Mouse (Mus musculus) C2C12 (cell line): ENCODE measurements around the gene Hpcal1.

Source experiments
- CEBPB ChIP-seq: IDR thresholded peaks from one replicate; pipeline ENCODE4 v1.6.1; 2011; ENCODE audit warnings: low read depth, mild to moderate bottlenecking, control low read depth, moderate library complexity
- CTCF ChIP-seq: IDR thresholded peaks from one replicate; pipeline ENCODE4 v1.5.1; 2011; ENCODE audit not compliant: control insufficient read depth, insufficient read depth, insufficient read length
- FOSL1 ChIP-seq: IDR thresholded peaks from one replicate; pipeline ENCODE4 v1.8.0; 2011; ENCODE audit warnings: mild to moderate bottlenecking, low read length; ENCODE audit not compliant: poor library complexity, insufficient read depth, severe bottlenecking
- MAX ChIP-seq: IDR thresholded peaks from one replicate; pipeline ENCODE4 v1.6.1; 2011; ENCODE audit warnings: mild to moderate bottlenecking, control low read depth
- MYOD1 ChIP-seq: IDR thresholded peaks from one replicate; pipeline ENCODE4 v1.6.1; 2011; ENCODE audit warnings: low read depth; ENCODE audit not compliant: control insufficient read depth, insufficient read length
- MYOG ChIP-seq: IDR thresholded peaks from one replicate; pipeline ENCODE4 v1.6.1; 2011; ENCODE audit not compliant: control insufficient read depth, insufficient read length; ENCODE audit errors: extremely low read depth
- USF1 ChIP-seq: IDR thresholded peaks from one replicate; pipeline ENCODE4 v1.6.1; 2011; ENCODE audit warnings: low read depth, mild to moderate bottlenecking, control low read depth, moderate library complexity

- TF ChIP-seq CTCF (no peak), MAX (no peak), MYOG (no peak), MYOD1 (no peak), CEBPB (no peak), USF1 (no peak), FOSL1 (no peak)
Observed at GRCm38 (mm10) chr12:17723182-17723570, 32.5 kb downstream of the Hpcal1 start.
